In genomic region chr15:83323071-83323470, GRCm38 (mm10) we compare ENCODE assay signal across 18 mouse cellular contexts.
"Had no signal": no experiment of that assay in that cellular context is flagged by ENCODE, and none has a peak within 500 bp of the region (broad histone marks: within the 10 kb centered on the region; RNA-seq: fewer than 3 reads in every experiment).

No protein-coding gene starts in this region.

- H3K9ac ChIP-seq: liver, embryonic 15.5 days; liver, postnatal 0 days; lung, embryonic 15.5 days; midbrain, embryonic 13.5 days; midbrain, embryonic 15.5 days; neural tube, embryonic 12.5 days had no signal

- H3K4me1 ChIP-seq: liver, embryonic 15.5 days; lung, embryonic 15.5 days; midbrain, embryonic 13.5 days; midbrain, embryonic 15.5 days; neural tube, embryonic 12.5 days had no signal

- H3K9me3 ChIP-seq: liver, embryonic 15.5 days; lung, embryonic 15.5 days; midbrain, embryonic 13.5 days; midbrain, embryonic 15.5 days; neural tube, embryonic 12.5 days had no signal

- ATAC-seq: liver, postnatal 0 days; lung, postnatal 0 days; midbrain, embryonic 13.5 days; midbrain, embryonic 15.5 days had no signal

- H3K4me3 ChIP-seq: liver, embryonic 15.5 days; lung, embryonic 15.5 days; megakaryocyte, embryonic 14.5 days; midbrain, embryonic 13.5 days; midbrain, embryonic 15.5 days; neural tube, embryonic 12.5 days had no signal

- H3K27me3 ChIP-seq: liver, embryonic 15.5 days; lung, embryonic 15.5 days; megakaryocyte, embryonic 14.5 days; midbrain, embryonic 13.5 days; midbrain, embryonic 15.5 days; neural tube, embryonic 12.5 days had no signal

- H3K27ac ChIP-seq: liver, embryonic 15.5 days; lung, embryonic 15.5 days; midbrain, embryonic 13.5 days; midbrain, embryonic 15.5 days; neural tube, embryonic 12.5 days had no signal

- DNase-seq: liver, postnatal 0 days; lung, adult 2 months; lung, postnatal 14 days; lung, postnatal 36 days; right cerebral cortex, postnatal 25 days; right cerebral cortex, postnatal 4 days; spleen, adult 18-20 months; thymus, adult 2 months; thymus, postnatal 25 days; thymus, postnatal 4 days had no signal

- H3K4me2 ChIP-seq: liver, embryonic 15.5 days; lung, embryonic 15.5 days; midbrain, embryonic 11.5 days; midbrain, embryonic 13.5 days; midbrain, embryonic 15.5 days; neural tube, embryonic 12.5 days had no signal
